Mouse (Mus musculus): ENCODE measurements around the gene C1qtnf3. TPM values are rescaled to one million over a fixed set of nuclear protein-coding genes. Genes with fewer than 3 reads are reported as not detected.

Gene C1qtnf3
- total and polyA plus RNA-seq, 2 experiments from 2014 or later = 0.16 to 6.5 TPM

GRCm38 (mm10) chr15:10952760-10953305 is 701 bp downstream of the C1qtnf3 start:
- 51% methylated on average over 4 of the region's 4 CpGs for WGBS
- Histone ChIP-seq H3K27ac (ENCODE audit: low read depth) (no peak overlapping the region), H3K27me3 (ENCODE audit: control insufficient read depth, insufficient read depth, low read length) (no peaks in the 10 kb centered on the region), H3K4me3 (ENCODE audit: low read depth, low read length) (no peak overlapping the region), H3K9ac (replicated peaks; ENCODE audit: low read depth, low read length) (no peak overlapping the region), H3K9me3 (replicated peaks; ENCODE audit: control insufficient read depth, low read length) (no peaks in the 10 kb centered on the region), H3K4me2 (ENCODE audit: low read depth, low read length) (no peak overlapping the region), H3K4me1 (ENCODE audit: control insufficient read depth, insufficient read depth) (no peaks in the 10 kb centered on the region), H3K36me3 (replicated peaks; ENCODE audit: control insufficient read depth, insufficient read depth, low read length) (no peaks in the 10 kb centered on the region)
- ATAC-seq (ENCODE audit: insufficient read depth, low read depth) (no peak), DNase-seq (ENCODE audit: low spot score) (no peak)
- TF ChIP-seq CTCF (IDR thresholded peaks at IDR 0.05; ENCODE audit: low read depth) = no peak
- no peak for TF ChIP-seq EP300 (IDR thresholded peaks at IDR 0.05; ENCODE audit: low read depth)

GRCm38 (mm10) chr15:10953465-10953864 is 1.3 kb downstream of the C1qtnf3 start:
- Histone ChIP-seq H3K27me3 (ENCODE audit: control insufficient read depth, insufficient read depth, low read length) (no peaks in the 10 kb centered on the region), H3K9ac (replicated peaks; ENCODE audit: low read depth, low read length) (no peak overlapping the region), H3K9me3 (replicated peaks; ENCODE audit: control insufficient read depth, low read length) (no peaks in the 10 kb centered on the region), H3K4me2 (ENCODE audit: low read depth, low read length) (no peak overlapping the region), H3K36me3 (replicated peaks; ENCODE audit: control insufficient read depth, insufficient read depth, low read length) (no peaks in the 10 kb centered on the region), H3K4me1 (ENCODE audit: control insufficient read depth, insufficient read depth) (no peaks in the 10 kb centered on the region), H3K4me3 (ENCODE audit: low read depth, low read length) (no peak overlapping the region), H3K27ac (ENCODE audit: low read depth) (no peak overlapping the region)
- DNase-seq (ENCODE audit: low spot score) (no peak), ATAC-seq (ENCODE audit: insufficient read depth, low read depth) (no peak)
- TF ChIP-seq CTCF (IDR thresholded peaks at IDR 0.05; ENCODE audit: low read depth) (no peak), EP300 (IDR thresholded peaks at IDR 0.05; ENCODE audit: low read depth) (no peak)
- 62% methylated on average over 1 of the region's 1 CpGs for WGBS

- WGBS = 75% methylated on average over 6 of the region's 6 CpGs
- Histone ChIP-seq H3K27ac (ENCODE audit: low read depth) (no peak overlapping the region), H3K9ac (replicated peaks; ENCODE audit: low read depth, low read length) (no peak overlapping the region), H3K4me1 (ENCODE audit: control insufficient read depth, insufficient read depth) (no peaks in the 10 kb centered on the region), H3K4me2 (ENCODE audit: low read depth, low read length) (no peak overlapping the region), H3K9me3 (replicated peaks; ENCODE audit: control insufficient read depth, low read length) (no peaks in the 10 kb centered on the region), H3K4me3 (ENCODE audit: low read depth, low read length) (no peak overlapping the region), H3K36me3 (replicated peaks; ENCODE audit: control insufficient read depth, insufficient read depth, low read length) (no peaks in the 10 kb centered on the region), H3K27me3 (ENCODE audit: control insufficient read depth, insufficient read depth, low read length) (no peaks in the 10 kb centered on the region)
- no peak for ATAC-seq (ENCODE audit: insufficient read depth, low read depth)
- no peak for TF ChIP-seq CTCF (IDR thresholded peaks at IDR 0.05; ENCODE audit: low read depth)
- no peak for TF ChIP-seq EP300 (IDR thresholded peaks at IDR 0.05; ENCODE audit: low read depth)
- no peak for DNase-seq (ENCODE audit: low spot score)
Measured at GRCm38 (mm10) chr15:10954381-10955016, 2.4 kb downstream of the C1qtnf3 start.

DNA sequence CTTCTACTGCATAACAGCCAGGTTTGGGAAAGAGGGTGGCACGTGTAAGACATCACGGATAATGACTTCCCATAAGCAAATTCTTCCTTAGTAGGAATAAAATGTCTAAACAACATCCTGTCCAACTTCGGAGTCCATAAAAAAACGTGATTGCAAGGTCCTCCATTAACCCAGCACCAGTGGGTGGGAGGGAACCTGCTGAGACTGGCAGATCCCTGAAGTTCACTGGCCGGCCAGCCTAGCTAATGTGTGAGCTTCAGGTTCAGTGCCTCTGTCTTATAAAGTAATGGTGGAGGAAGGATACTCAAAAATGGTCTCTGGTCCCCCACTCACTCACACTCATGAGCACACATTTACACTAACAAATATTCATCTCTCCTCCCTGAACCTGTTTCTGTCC is 3.0 kb downstream of the C1qtnf3 start:
- no peak overlapping the region for H3K27ac ChIP-seq (ENCODE audit: low read depth)
- no peak for TF ChIP-seq CTCF (IDR thresholded peaks at IDR 0.05; ENCODE audit: low read depth)
- no peaks in the 10 kb centered on the region for H3K27me3 ChIP-seq (ENCODE audit: control insufficient read depth, insufficient read depth, low read length)
- 57% methylated on average over 5 of the region's 5 CpGs for WGBS
- H3K9ac ChIP-seq (replicated peaks; ENCODE audit: low read depth, low read length) = no peak overlapping the region
- no peaks in the 10 kb centered on the region for H3K4me1 ChIP-seq (ENCODE audit: control insufficient read depth, insufficient read depth)
- DNase-seq (ENCODE audit: low spot score) (no peak), ATAC-seq (ENCODE audit: insufficient read depth, low read depth) (no peak)
- no peaks in the 10 kb centered on the region for H3K9me3 ChIP-seq (replicated peaks; ENCODE audit: control insufficient read depth, low read length)
- no peaks in the 10 kb centered on the region for H3K36me3 ChIP-seq (replicated peaks; ENCODE audit: control insufficient read depth, insufficient read depth, low read length)
- H3K4me2 ChIP-seq (ENCODE audit: low read depth, low read length) = no peak overlapping the region
- H3K4me3 ChIP-seq (ENCODE audit: low read depth, low read length) = no peak overlapping the region

- Histone ChIP-seq H3K27ac (ENCODE audit: low read depth) (no peak overlapping the region), H3K4me2 (ENCODE audit: low read depth, low read length) (no peak overlapping the region), H3K9me3 (replicated peaks; ENCODE audit: control insufficient read depth, low read length) (no peaks in the 10 kb centered on the region), H3K27me3 (ENCODE audit: control insufficient read depth, insufficient read depth, low read length) (no peaks in the 10 kb centered on the region), H3K9ac (replicated peaks; ENCODE audit: low read depth, low read length) (no peak overlapping the region), H3K36me3 (replicated peaks; ENCODE audit: control insufficient read depth, insufficient read depth, low read length) (no peaks in the 10 kb centered on the region), H3K4me1 (ENCODE audit: control insufficient read depth, insufficient read depth) (no peaks in the 10 kb centered on the region), H3K4me3 (ENCODE audit: low read depth, low read length) (no peak overlapping the region)
- 54% methylated on average over 3 of the region's 3 CpGs for WGBS
- peak; percentile 28 for DNase-seq (ENCODE audit: low spot score)
- TF ChIP-seq EP300 (IDR thresholded peaks at IDR 0.05; ENCODE audit: low read depth) (no peak), CTCF (IDR thresholded peaks at IDR 0.05; ENCODE audit: low read depth) (no peak)
- ATAC-seq (ENCODE audit: insufficient read depth, low read depth) = no peak
Measured at GRCm38 (mm10) chr15:10956706-10957105, 4.6 kb downstream of the C1qtnf3 start.
